Mouse (Mus musculus) small intestine, adult 2 months (tissue): Measurements from ENCODE around the gene Dnase1. TPM values are rescaled to one million over a fixed set of nuclear protein-coding genes. Genes with fewer than 3 reads are reported as not detected.
A peak's percentile ranks its signal among the peaks of the same experiment; 100 is the strongest.
"Not testable (repeated sequence)": the region's sequence is repeated elsewhere in the genome, so short reads cannot be mapped to it uniquely, and the experiment has no call there.

Experiments used
- H3K27ac ChIP-seq: fragments of 200-500 bp; 2 replicates; pipeline ENCODE4 v1.5.1; 2012; ENCODE audit warnings: low read depth, low read length, control low read depth, inconsistent platforms; ENCODE audit not compliant: insufficient read depth
- H3K27me3 ChIP-seq: fragments of 200-500 bp; 2 replicates; pipeline ENCODE4 v1.6.1; 2012; ENCODE audit warnings: mild to moderate bottlenecking, moderate library complexity, low read length, inconsistent platforms; ENCODE audit not compliant: control insufficient read depth, insufficient read depth
- H3K36me3 ChIP-seq: fragments of 200-500 bp; 2 replicates; pipeline ENCODE4 v1.6.1; 2012; ENCODE audit warnings: mild to moderate bottlenecking, low read length, control low read depth, inconsistent platforms; ENCODE audit not compliant: control insufficient read depth, insufficient read depth
- H3K4me1 ChIP-seq: fragments of 200-500 bp; 2 replicates; pipeline ENCODE4 v1.6.1; 2012; ENCODE audit warnings: low read length, inconsistent platforms, mixed read lengths; ENCODE audit not compliant: control insufficient read depth, insufficient read depth, insufficient read length
- H3K4me3 ChIP-seq: fragments of 200-500 bp; 2 replicates; pipeline ENCODE4 v1.5.1; 2012; ENCODE audit warnings: low read depth, mild to moderate bottlenecking, control low read depth, inconsistent platforms, low read length, moderate library complexity
- CTCF ChIP-seq: fragments of 200-500 bp; IDR thresholded peaks from 2 replicates; pipeline ENCODE4 v1.5.1; 2012; ENCODE audit warnings: low read depth, mild to moderate bottlenecking, control low read depth, inconsistent platforms, low read length, moderate library complexity, mixed read lengths; ENCODE audit not compliant: insufficient replicate concordance, insufficient read length; ENCODE audit errors: extremely low read depth
- POLR2A ChIP-seq: fragments of 200-500 bp; IDR thresholded peaks from 2 replicates; pipeline ENCODE4 v1.6.1; 2012; ENCODE audit warnings: low read depth, mild to moderate bottlenecking, control low read depth, inconsistent platforms, low read length, moderate library complexity
- WGBS: fragments of 180-500 bp; shearing (Covaris S2); methylation state at CpG from one replicate; pipeline ENCODE4 v1.1.7; 2018; 5-methylcytosine and 5-hydroxymethylcytosine counted together
- polyA plus RNA-seq: library from polyadenylated mRNA; depleted of rRNA; stranded (reverse); fragments of >200 nt; gene quantifications from 2 replicates; pipeline ENCODE4 v1.2.3, GENCODE M21; 2012; rRNA removed

The Dnase1 gene
- polyA plus RNA-seq, 1 experiment, result 434 TPM

GRCm38 (mm10) chr16:4077384-4078061, 40.8 kb downstream of the Dnase1 start, which contains the start of gene Trap1:
Gene Trap1 (minus strand): TSS chr16:4077827.
- Histone ChIP-seq H3K36me3 (peaks cover 4% of the 10 kb centered on the region; the same call in 1 of the 2 replicates), H3K27ac (peak within 1 kb of the TSS; percentile 73), H3K4me1 (peaks cover 3% of the 10 kb centered on the region; the same call in 1 of the 2 replicates), H3K4me3 (peak within 1 kb of the TSS; percentile 91), H3K27me3 (no peaks in the 10 kb centered on the region)
- TF ChIP-seq POLR2A, result peak; percentile 82
- no peak for TF ChIP-seq CTCF
- under 1% methylated on average over 58 of the region's 58 CpGs for WGBS

GRCm38 (mm10) chr16:4078302-4078701, 41.6 kb downstream of the Dnase1 start:
- H3K4me3 ChIP-seq, H3K27ac ChIP-seq, H3K36me3 ChIP-seq, H3K27me3 ChIP-seq, H3K4me1 ChIP-seq: not testable (repeated sequence)
- 55% methylated on average over 10 of the region's 10 CpGs for WGBS

- no peak overlapping the region for H3K4me3 ChIP-seq
- WGBS, result 41% methylated on average over 1 of the region's 1 CpGs
Measured at GRCm38 (mm10) chr16:4079656-4080055, 42.9 kb downstream of the Dnase1 start.

GRCm38 (mm10) chr16:4080419-4080818, 43.7 kb downstream of the Dnase1 start:
- H3K36me3 ChIP-seq, result peaks cover 22% of the 10 kb centered on the region
- not testable (repeated sequence) for H3K27ac ChIP-seq, H3K4me1 ChIP-seq, H3K27me3 ChIP-seq, H3K4me3 ChIP-seq
- 34% methylated on average over 3 of the region's 3 CpGs for WGBS

More at GRCm38 (mm10) chr16:4079656-4080055, 42.9 kb downstream of the Dnase1 start:
- Histone ChIP-seq H3K4me1 (peaks cover 3% of the 10 kb centered on the region; the same call in 1 of the 2 replicates), H3K27me3 (no peaks in the 10 kb centered on the region), H3K27ac (no peak overlapping the region), H3K36me3 (peaks cover 15% of the 10 kb centered on the region)
- TF ChIP-seq CTCF (no peak), POLR2A (no peak)

- Histone ChIP-seq H3K4me3 (no peak overlapping the region), H3K27me3 (no peaks in the 10 kb centered on the region), H3K4me1 (no peaks in the 10 kb centered on the region), H3K27ac (no peak overlapping the region), H3K36me3 (peaks cover 60% of the 10 kb centered on the region)
- 92% methylated on average over 7 of the region's 7 CpGs for WGBS
- TF ChIP-seq POLR2A, result no peak
- TF ChIP-seq CTCF, result no peak
Measured at GRCm38 (mm10) chr16:4085051-4085450, 48.3 kb downstream of the Dnase1 start.

GRCm38 (mm10) chr16:4085851-4086387, 49.2 kb downstream of the Dnase1 start:
- H3K27ac ChIP-seq, result no peak overlapping the region
- no peaks in the 10 kb centered on the region for H3K27me3 ChIP-seq
- WGBS, result 92% methylated on average over 9 of the region's 9 CpGs
- H3K36me3 ChIP-seq, result peaks cover 69% of the 10 kb centered on the region
- no peak for TF ChIP-seq POLR2A
- no peak for TF ChIP-seq CTCF
- H3K4me1 ChIP-seq, result no peaks in the 10 kb centered on the region
- no peak overlapping the region for H3K4me3 ChIP-seq

- Histone ChIP-seq H3K27me3 (no peaks in the 10 kb centered on the region), H3K36me3 (peaks cover 80% of the 10 kb centered on the region), H3K27ac (no peak overlapping the region), H3K4me1 (no peaks in the 10 kb centered on the region), H3K4me3 (no peak overlapping the region)
- TF ChIP-seq CTCF (no peak), POLR2A (no peak)
- 86% methylated on average over 8 of the region's 8 CpGs for WGBS
Measured at GRCm38 (mm10) chr16:4087214-4087913, 50.6 kb downstream of the Dnase1 start.

Other genes with a start within 250 kb of the Dnase1 start
- gene Olfr15, start 206.1 kb upstream of the Dnase1 start, polyA plus RNA-seq, result not detected in 2 replicates
- gene Zfp174, start 189.7 kb upstream of the Dnase1 start, polyA plus RNA-seq, result 0.18 and 0.37 TPM in 2 replicates
- gene Naa60, start 164.6 kb upstream of the Dnase1 start, polyA plus RNA-seq, result 45.0 and 67.6 TPM in 2 replicates
- gene Zfp597, start 152.4 kb upstream of the Dnase1 start, polyA plus RNA-seq, result 0.66 and 0.87 TPM in 2 replicates
- not detected in 2 replicates for gene Gm20695, start 152.3 kb upstream of the Dnase1 start, polyA plus RNA-seq
- 6.9 and 9.1 TPM in 2 replicates for gene 1700037C18Rik, start 128.3 kb upstream of the Dnase1 start, polyA plus RNA-seq
- 0.89 and 2.7 TPM in 2 replicates for gene Cluap1, start 128.1 kb upstream of the Dnase1 start, polyA plus RNA-seq
- 6.1 and 9.9 TPM in 2 replicates for gene Nlrc3, start 60.3 kb upstream of the Dnase1 start, polyA plus RNA-seq
- 12.3 and 31.6 TPM in 2 replicates for gene Slx4, start 33.2 kb upstream of the Dnase1 start, polyA plus RNA-seq
- 28.8 and 50.8 TPM in 2 replicates for gene Trap1, start 40.9 kb downstream of the Dnase1 start, polyA plus RNA-seq
- gene Crebbp, start 177.1 kb downstream of the Dnase1 start, polyA plus RNA-seq, result 17.0 and 39.3 TPM in 2 replicates